Mouse (Mus musculus) liver, embryonic 14.5 days (tissue): ENCODE data around the gene Cnga1.

Source experiments
- CTCF ChIP-seq: IDR thresholded peaks from 2 replicates; pipeline ENCODE4 v1.5.1; 2016; ENCODE audit warnings: antibody characterized with exemption, low read depth, control low read depth
- EP300 ChIP-seq: IDR thresholded peaks from 2 replicates; pipeline ENCODE4 v1.6.1; 2016; ENCODE audit warnings: antibody characterized with exemption, low read depth

GRCm38 (mm10) chr5:72647958-72648595, 4.0 kb upstream of the Cnga1 start:
- TF ChIP-seq EP300, result no peak
- no peak for TF ChIP-seq CTCF
